Mouse (Mus musculus): Measurements from ENCODE around the gene Tnfsf11. TPM values are rescaled to one million over a fixed set of nuclear protein-coding genes. Genes with fewer than 3 reads are reported as not detected.

Tnfsf11 gene
- total and polyA plus RNA-seq, 3 experiments = not detected

DNA sequence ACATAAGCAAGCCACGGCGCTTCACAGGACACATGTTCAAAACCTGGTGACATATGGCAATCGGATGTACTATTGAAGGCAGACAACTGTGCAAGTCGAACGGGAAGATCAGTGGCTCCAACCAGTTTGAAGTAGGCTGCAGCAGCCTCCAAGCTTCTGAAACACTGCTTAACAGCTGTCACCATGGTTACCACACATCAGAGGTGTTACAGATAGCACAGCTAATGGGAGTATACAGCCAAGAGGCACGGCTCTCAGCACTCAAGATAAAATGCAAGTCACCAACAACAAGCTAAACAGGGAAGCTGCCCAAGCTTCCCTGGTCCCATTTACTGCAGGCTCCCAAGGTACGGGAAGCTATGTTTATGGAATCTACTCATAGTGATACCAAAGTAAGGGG is 46.6 kb downstream of the Tnfsf11 start:
- no peak for TF ChIP-seq GATA2 (IDR thresholded peaks at IDR 0.05; ENCODE audit: borderline replicate concordance, low read depth, low read length)
- TF ChIP-seq POLR2AphosphoS5 (IDR thresholded peaks at IDR 0.05; ENCODE audit: insufficient replicate concordance, low read depth, low read length) = no peak
- TF ChIP-seq GATA1 (IDR thresholded peaks at IDR 0.05; ENCODE audit: borderline replicate concordance, low read length) = no peak
- no peak for TF ChIP-seq CTCF (IDR thresholded peaks at IDR 0.05; ENCODE audit: low read depth, low read length)
- no peak for TF ChIP-seq TAL1 (conservative IDR thresholded peaks at IDR 0.05; ENCODE audit: low read depth, low read length)
- ATAC-seq (ENCODE audit: extremely low read depth, insufficient number of reproducible peaks, low FRiP score, poor library complexity, severe bottlenecking) = no peak
- Histone ChIP-seq H3K27me3 (ENCODE audit: insufficient read depth, low read length) (no peaks in the 10 kb centered on the region), H3K4me3 (ENCODE audit: low read depth, low read length) (no peak overlapping the region), H3K9me3 (replicated peaks) (peaks cover 46% of the 10 kb centered on the region), H3K4me1 (ENCODE audit: insufficient read depth, low read depth, low read length) (no peaks in the 10 kb centered on the region), H3K36me3 (replicated peaks) (no peaks in the 10 kb centered on the region)
- DNase-seq (ENCODE audit: low spot score) = no peak

DNA sequence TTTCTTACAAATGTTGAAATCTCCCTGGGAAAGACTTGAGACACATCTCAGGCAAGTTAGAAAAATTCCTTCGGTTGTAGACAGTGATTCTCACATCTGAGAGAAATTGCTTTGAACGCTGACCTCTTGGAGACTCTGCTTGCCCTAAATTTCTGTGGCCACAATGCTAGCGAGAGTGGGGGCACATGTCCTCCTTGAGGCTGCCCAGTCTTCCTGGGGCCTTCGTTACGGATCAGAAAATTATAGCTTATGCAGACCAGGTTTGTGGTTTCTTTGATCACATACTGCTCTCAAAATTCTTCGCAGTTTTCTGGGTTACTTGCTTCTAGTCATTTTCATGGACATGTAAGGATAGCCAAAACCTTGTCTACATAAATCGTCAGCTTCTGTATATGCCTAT is 53.8 kb downstream of the Tnfsf11 start:
- H3K4me1 ChIP-seq (ENCODE audit: insufficient read depth, low read depth, low read length) = no peaks in the 10 kb centered on the region
- DNase-seq (ENCODE audit: low spot score) = no peak
- TF ChIP-seq CTCF (IDR thresholded peaks at IDR 0.05; ENCODE audit: low read depth, low read length) (no peak), POLR2AphosphoS5 (IDR thresholded peaks at IDR 0.05; ENCODE audit: insufficient replicate concordance, low read depth, low read length) (no peak), GATA2 (IDR thresholded peaks at IDR 0.05; ENCODE audit: borderline replicate concordance, low read depth, low read length) (no peak), TAL1 (conservative IDR thresholded peaks at IDR 0.05; ENCODE audit: low read depth, low read length) (no peak), GATA1 (IDR thresholded peaks at IDR 0.05; ENCODE audit: borderline replicate concordance, low read length) (no peak)
- ATAC-seq (ENCODE audit: extremely low read depth, insufficient number of reproducible peaks, low FRiP score, poor library complexity, severe bottlenecking) = no peak
- H3K27me3 ChIP-seq (ENCODE audit: insufficient read depth, low read length) = no peaks in the 10 kb centered on the region
- no peaks in the 10 kb centered on the region for H3K36me3 ChIP-seq (replicated peaks)
- H3K9me3 ChIP-seq (replicated peaks) = peaks cover 39% of the 10 kb centered on the region
- H3K4me3 ChIP-seq (ENCODE audit: low read depth, low read length) = no peak overlapping the region

DNA sequence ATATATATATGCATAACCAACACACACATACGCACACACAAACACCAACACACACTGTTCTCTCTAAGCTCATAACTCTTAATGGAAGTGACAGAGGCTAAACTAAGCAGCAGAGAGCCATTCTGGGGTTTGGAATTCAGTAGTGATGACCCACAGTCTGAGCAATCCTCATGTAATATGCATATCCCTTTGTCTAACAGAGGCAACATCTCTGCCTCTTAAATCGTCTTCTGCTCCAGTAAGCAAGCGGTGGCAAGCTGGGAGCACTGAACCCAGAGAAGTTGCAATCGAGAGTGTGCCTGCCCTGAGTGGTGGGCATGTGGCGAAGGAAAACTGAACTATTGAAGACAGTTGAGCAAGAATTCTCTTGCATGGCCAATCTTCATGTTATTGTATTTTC is 61.2 kb downstream of the Tnfsf11 start:
- Histone ChIP-seq H3K27me3 (ENCODE audit: insufficient read depth, low read length) (no peaks in the 10 kb centered on the region), H3K4me1 (ENCODE audit: insufficient read depth, low read depth, low read length) (no peaks in the 10 kb centered on the region), H3K9me3 (replicated peaks) (peaks cover 51% of the 10 kb centered on the region), H3K4me3 (ENCODE audit: low read depth, low read length) (no peak overlapping the region), H3K36me3 (replicated peaks) (no peaks in the 10 kb centered on the region)
- DNase-seq (ENCODE audit: low spot score) (no peak), ATAC-seq (ENCODE audit: extremely low read depth, insufficient number of reproducible peaks, low FRiP score, poor library complexity, severe bottlenecking) (no peak)
- TF ChIP-seq POLR2AphosphoS5 (IDR thresholded peaks at IDR 0.05; ENCODE audit: insufficient replicate concordance, low read depth, low read length) (no peak), CTCF (IDR thresholded peaks at IDR 0.05; ENCODE audit: low read depth, low read length) (no peak), GATA2 (IDR thresholded peaks at IDR 0.05; ENCODE audit: borderline replicate concordance, low read depth, low read length) (no peak), GATA1 (IDR thresholded peaks at IDR 0.05; ENCODE audit: borderline replicate concordance, low read length) (no peak), TAL1 (conservative IDR thresholded peaks at IDR 0.05; ENCODE audit: low read depth, low read length) (no peak)

DNA sequence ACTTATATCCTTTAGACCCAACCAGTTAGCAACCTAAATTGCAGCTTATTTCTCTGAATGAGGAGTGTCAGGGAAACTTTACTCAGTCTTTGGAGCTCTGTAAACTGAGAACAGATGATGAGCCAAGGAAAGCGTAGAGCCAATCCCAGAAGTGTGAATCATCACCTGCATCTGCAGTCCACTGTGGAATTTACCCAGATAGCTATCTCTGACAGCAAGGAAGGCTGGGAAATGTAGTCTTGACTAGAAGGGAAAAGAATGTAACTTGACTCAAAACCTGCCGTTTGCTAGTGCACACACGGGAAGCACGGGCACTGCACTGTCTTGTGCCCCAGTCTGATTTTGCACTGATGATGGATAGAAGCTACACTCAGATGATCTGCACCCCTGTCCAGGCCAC is 63.0 kb downstream of the Tnfsf11 start:
- no peaks in the 10 kb centered on the region for H3K4me1 ChIP-seq (ENCODE audit: insufficient read depth, low read depth, low read length)
- ATAC-seq (ENCODE audit: extremely low read depth, insufficient number of reproducible peaks, low FRiP score, poor library complexity, severe bottlenecking) = no peak

DNA sequence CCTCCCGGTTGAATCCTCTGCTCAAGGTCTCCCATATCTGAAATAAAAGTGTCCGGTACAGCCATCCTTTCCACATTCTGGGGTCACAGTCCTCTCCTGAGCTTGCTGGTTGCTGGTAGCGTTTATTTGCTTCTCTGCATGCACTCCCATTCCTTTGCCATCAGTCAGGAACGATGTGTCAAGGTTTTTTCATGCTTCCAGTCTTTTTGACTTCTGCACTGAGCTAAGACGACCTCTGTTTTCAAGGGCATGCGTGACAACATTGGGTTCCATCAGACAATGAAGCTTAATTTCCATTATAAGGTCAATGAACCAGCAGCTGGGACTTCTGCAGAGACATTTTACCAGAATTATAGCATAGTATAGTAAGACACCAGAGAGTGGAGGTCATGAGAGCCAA is 68.5 kb downstream of the Tnfsf11 start:
- Histone ChIP-seq H3K4me3 (ENCODE audit: low read depth, low read length) (no peak overlapping the region), H3K4me1 (ENCODE audit: insufficient read depth, low read depth, low read length) (no peaks in the 10 kb centered on the region), H3K36me3 (replicated peaks) (no peaks in the 10 kb centered on the region), H3K27me3 (ENCODE audit: insufficient read depth, low read length) (no peaks in the 10 kb centered on the region), H3K9me3 (replicated peaks) (peaks cover 49% of the 10 kb centered on the region)
- DNase-seq (ENCODE audit: low spot score) (no peak), ATAC-seq (ENCODE audit: extremely low read depth, insufficient number of reproducible peaks, low FRiP score, poor library complexity, severe bottlenecking) (no peak)
- TF ChIP-seq CTCF (IDR thresholded peaks at IDR 0.05; ENCODE audit: low read depth, low read length) = no peak
- TF ChIP-seq TAL1 (conservative IDR thresholded peaks at IDR 0.05; ENCODE audit: low read depth, low read length) = no peak
- no peak for TF ChIP-seq GATA1 (IDR thresholded peaks at IDR 0.05; ENCODE audit: borderline replicate concordance, low read length)
- TF ChIP-seq POLR2AphosphoS5 (IDR thresholded peaks at IDR 0.05; ENCODE audit: insufficient replicate concordance, low read depth, low read length) = no peak
- no peak for TF ChIP-seq GATA2 (IDR thresholded peaks at IDR 0.05; ENCODE audit: borderline replicate concordance, low read depth, low read length)

More for the DNA sequence above, 63.0 kb downstream of the Tnfsf11 start:
- Histone ChIP-seq H3K9me3 (replicated peaks) (peaks cover 55% of the 10 kb centered on the region), H3K36me3 (replicated peaks) (no peaks in the 10 kb centered on the region), H3K27me3 (ENCODE audit: insufficient read depth, low read length) (no peaks in the 10 kb centered on the region), H3K4me3 (ENCODE audit: low read depth, low read length) (no peak overlapping the region)
- no peak for DNase-seq (ENCODE audit: low spot score)
- TF ChIP-seq GATA1 (IDR thresholded peaks at IDR 0.05; ENCODE audit: borderline replicate concordance, low read length) (no peak), POLR2AphosphoS5 (IDR thresholded peaks at IDR 0.05; ENCODE audit: insufficient replicate concordance, low read depth, low read length) (no peak), CTCF (IDR thresholded peaks at IDR 0.05; ENCODE audit: low read depth, low read length) (no peak)

DNA sequence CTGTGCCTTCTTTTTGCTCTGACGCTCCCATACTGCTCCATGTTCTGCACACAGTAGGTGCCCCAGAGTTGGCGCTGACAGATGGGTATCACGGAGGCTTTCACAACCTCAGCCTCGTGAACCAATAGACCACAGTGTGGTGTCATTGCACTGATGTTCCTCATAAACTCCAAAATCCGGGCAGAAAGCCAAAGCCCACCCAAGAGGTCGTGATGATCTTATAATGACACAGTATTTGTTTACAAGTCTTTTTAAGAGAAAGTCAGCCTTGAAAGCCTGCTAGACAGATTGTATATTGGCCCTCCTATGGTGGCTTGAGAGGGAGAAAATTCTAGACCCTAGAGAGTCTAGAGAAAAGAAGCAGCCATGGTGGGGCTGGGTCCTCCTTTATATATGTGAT is 70.6 kb downstream of the Tnfsf11 start:
- Histone ChIP-seq H3K4me3 (ENCODE audit: low read depth, low read length) (no peak overlapping the region), H3K36me3 (replicated peaks) (no peaks in the 10 kb centered on the region), H3K9me3 (replicated peaks) (peaks cover 53% of the 10 kb centered on the region), H3K27me3 (ENCODE audit: insufficient read depth, low read length) (no peaks in the 10 kb centered on the region), H3K4me1 (ENCODE audit: insufficient read depth, low read depth, low read length) (no peaks in the 10 kb centered on the region)
- DNase-seq (ENCODE audit: low spot score) = no peak
- TF ChIP-seq CTCF (IDR thresholded peaks at IDR 0.05; ENCODE audit: low read depth, low read length) = no peak
- TF ChIP-seq GATA2 (IDR thresholded peaks at IDR 0.05; ENCODE audit: borderline replicate concordance, low read depth, low read length) = no peak
- TF ChIP-seq TAL1 (conservative IDR thresholded peaks at IDR 0.05; ENCODE audit: low read depth, low read length) = no peak
- no peak for TF ChIP-seq POLR2AphosphoS5 (IDR thresholded peaks at IDR 0.05; ENCODE audit: insufficient replicate concordance, low read depth, low read length)
- TF ChIP-seq GATA1 (IDR thresholded peaks at IDR 0.05; ENCODE audit: borderline replicate concordance, low read length) = no peak
- no peak for ATAC-seq (ENCODE audit: extremely low read depth, insufficient number of reproducible peaks, low FRiP score, poor library complexity, severe bottlenecking)
